Mouse (Mus musculus): ENCODE measurements around the gene Smap1.

Gene Smap1

GRCm38 (mm10) chr1:23920275-23920674 is 1.8 kb downstream of the Smap1 start:
- no peak for DNase-seq (ENCODE audit: low spot score in 2 of 2)

DNA sequence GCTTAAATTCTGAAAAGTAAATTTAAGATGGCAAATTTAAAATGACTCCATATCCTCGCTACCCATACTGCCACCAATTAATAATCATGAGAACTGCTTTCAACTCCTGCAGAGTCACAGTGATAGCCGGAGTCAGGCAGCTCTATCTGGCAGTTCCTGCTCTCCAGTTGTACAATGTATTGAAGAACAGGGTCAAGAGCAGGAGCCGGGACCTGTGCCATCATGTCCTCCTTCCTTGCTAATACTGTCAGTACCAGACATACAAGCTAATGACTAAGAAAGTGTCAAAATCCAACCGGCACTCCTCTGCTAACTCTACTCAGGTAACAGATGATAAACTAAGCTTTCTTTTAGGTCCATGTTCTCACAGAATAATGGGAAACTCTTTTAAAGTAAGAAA is 3.0 kb downstream of the Smap1 start:
- DNase-seq (ENCODE audit: low spot score in 2 of 2) = no peak

DNA sequence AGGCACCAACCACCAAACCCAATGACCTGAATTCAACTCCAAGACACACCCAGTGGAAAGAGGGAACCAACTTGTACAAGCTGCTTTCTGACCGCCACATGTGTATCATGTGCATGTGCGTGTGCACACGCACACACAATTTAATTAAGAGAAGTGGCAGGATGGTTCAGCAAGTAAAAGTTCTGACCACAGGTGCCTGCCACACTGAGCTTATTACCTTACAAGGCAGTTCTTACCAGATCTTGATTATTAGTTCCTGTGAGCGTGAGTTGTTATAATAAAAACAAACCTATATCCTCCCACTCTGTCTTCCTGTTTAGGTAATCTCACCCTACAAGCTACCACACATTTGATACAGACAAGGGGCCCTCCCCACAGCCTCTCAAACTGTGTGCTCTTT is 6.6 kb downstream of the Smap1 start:
- no peak for DNase-seq (ENCODE audit: low spot score in 2 of 2)

GRCm38 (mm10) chr1:23912988-23913387 is 9.1 kb downstream of the Smap1 start:
- no peak for DNase-seq (ENCODE audit: low spot score in 2 of 2)

DNA sequence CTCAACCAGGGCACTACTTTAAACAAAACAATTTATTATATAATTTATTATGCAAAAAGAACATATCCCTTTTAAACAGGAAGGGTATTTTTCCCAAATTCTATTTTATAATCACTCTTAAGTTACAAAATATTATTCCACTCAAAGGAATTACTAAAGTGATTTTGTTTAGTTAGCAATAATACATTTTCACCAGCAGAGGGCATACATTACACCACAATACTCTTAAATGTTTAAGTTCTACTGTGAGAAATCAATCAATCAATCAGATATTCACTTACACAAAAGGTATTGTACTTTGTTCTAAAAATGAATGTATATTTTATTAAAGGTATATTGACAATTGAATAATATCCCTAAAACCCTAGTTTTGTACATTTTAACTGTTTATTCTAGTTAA is 16.0 kb downstream of the Smap1 start:
- DNase-seq (ENCODE audit: low spot score in 2 of 2) = no peak

- no peak for DNase-seq (ENCODE audit: low spot score in 2 of 2)
Observed at GRCm38 (mm10) chr1:23903340-23903739, 18.8 kb downstream of the Smap1 start.

GRCm38 (mm10) chr1:23902736-23903135 is 19.4 kb downstream of the Smap1 start:
- no peak for DNase-seq (ENCODE audit: low spot score in 2 of 2)

DNA sequence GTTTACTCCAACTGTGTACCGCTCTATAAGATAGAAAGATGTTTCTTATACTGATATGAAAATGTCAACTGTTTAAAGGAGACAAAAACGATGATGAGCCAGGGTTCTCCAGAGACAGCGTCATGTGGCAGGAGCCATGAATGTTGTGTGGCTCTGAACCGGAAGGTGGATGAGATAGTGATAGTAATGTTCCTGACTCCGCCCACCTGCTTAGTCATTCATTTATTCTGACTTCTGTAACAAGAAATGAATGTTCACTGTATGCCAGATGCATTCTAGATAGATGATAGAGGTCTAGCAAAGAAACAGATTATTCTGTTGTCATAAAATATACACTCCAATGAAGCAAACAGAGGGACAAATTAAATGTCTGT is 22.5 kb downstream of the Smap1 start:
- DNase-seq (ENCODE audit: low spot score in 2 of 2) = no peak

DNA sequence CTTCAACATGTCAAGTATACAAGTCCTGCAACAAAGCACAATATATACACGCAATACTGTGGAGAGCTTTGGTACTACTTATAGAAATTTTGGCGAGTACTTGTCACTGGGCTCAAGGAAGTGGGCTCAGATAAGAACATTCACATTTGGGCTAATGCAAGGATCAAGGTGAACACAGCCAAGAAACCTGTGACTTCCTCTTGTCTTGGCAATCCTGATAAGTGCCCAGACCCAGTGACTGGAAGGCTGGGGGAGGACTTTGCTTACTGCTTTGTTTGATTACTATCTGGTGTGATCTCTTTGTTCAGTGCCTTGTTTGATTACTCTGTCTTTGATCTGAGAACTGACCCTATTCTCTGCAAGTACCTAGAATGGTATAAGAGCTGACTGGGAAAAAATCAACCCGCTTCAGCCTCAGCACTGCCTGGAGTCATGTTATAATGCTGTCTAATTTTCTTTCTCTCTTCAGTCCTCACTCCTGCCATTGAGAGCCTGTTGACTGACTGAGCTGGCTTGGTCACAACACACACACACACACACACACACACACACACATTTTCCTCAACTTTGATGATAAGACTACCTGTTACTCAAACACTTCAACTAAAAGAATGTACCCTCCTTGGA is 23.0 kb downstream of the Smap1 start:
- no peak for DNase-seq (ENCODE audit: low spot score in 2 of 2)

DNA sequence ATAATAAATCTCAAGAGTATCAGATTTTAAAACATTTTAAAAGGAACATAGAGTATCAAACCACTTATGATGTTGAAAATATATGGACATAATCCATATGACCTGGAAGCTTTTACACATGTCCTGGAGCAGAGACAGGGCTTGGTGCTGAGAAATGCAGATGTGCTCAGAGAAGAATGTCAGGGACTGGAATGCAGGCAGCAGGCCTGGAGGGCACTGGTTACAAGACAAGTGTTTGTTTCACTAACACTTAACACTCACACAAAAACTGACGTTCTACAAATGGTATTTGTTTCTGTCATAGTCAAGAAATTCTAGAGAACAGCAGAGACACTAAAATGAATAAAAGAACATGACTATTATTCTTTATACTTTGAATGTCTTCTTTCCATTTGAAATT is 30.0 kb downstream of the Smap1 start:
- DNase-seq (ENCODE audit: low spot score in 2 of 2) = no peak

DNA sequence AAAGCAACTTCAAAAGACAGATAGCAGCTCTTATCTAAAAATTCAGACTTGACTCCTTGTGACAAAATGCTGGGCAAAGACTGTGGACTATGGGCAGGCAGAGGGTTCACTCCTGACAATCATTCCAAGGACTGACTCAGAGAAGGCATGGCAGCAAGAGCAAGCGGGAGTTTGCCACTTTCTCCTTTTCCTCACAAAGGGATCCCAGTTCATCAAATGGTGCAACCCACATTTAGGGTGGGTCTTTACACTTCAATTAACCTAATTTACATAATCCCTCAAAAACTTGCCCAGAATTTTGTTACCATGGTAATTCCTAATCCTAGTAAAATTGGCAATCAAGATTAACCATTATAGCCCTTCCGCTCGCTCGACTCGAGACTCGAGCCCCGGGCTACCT is 37.2 kb downstream of the Smap1 start:
- DNase-seq (ENCODE audit: low spot score in 2 of 2) = no peak

- no peak for DNase-seq (ENCODE audit: low spot score in 2 of 2)
Observed at GRCm38 (mm10) chr1:23884087-23884668, 37.9 kb downstream of the Smap1 start.

DNA sequence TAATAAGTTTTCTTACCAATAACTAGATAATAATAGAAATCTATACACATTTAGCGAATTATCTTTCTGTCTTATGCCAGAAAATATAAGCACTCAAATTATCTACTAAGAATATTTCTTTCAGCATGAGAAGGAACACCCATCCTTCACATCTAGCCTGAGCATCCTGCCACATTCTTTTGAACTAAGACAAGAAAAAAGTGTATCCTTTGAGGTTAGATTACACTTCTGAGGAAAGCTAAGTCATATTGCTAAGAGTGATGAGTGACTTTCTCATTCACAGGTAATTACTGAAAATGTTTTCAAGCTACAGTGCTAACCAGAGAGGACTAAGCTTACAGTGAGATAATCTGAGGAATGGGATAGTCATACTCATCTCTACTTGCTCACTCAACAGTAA is 39.4 kb downstream of the Smap1 start:
- DNase-seq (ENCODE audit: low spot score in 2 of 2) = no peak

DNA sequence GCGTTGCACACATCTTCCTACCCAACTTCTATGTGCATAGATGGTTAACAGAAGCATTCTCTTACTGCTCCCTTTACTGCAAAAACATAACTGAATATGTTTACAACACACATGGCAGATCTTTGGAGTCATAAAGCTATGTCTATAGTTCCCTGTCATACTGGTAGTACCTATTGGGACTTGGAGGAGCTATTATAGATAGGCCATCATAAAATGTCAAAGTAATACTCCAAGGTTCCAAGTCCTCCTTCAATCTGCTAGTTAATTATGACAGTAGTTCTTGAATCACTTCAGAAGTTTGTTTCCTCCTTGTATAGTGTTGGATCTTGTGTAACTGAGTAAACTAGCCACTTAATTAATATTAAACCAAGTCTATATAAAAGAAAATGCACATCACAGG is 49.9 kb downstream of the Smap1 start:
- DNase-seq (ENCODE audit: low spot score in 2 of 2) = no peak

GRCm38 (mm10) chr1:23867350-23867862 is 54.7 kb downstream of the Smap1 start:
- no peak for DNase-seq (ENCODE audit: low spot score in 2 of 2)

DNA sequence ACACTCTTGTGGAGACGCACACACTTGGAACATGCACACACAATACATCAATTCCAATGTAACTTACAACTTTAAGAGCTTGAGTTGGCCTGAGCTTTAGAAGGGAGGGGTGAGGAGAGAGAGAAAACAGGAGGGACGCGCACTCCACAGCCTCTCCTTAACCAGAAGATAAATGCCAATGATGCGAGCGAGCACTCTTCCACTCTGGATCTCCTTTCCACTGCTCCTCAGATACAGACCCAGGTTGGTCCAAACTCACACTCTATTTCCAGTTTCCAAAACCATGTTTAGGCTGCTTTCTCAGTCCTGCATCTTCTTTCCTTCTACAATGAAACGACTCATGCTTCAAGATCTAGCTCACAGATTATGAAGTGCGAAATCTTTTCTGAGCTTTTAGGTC is 56.6 kb downstream of the Smap1 start:
- no peak for DNase-seq (ENCODE audit: low spot score in 2 of 2)

GRCm38 (mm10) chr1:23860944-23861343 is 61.2 kb downstream of the Smap1 start:
- no peak for DNase-seq (ENCODE audit: low spot score in 2 of 2)

DNA sequence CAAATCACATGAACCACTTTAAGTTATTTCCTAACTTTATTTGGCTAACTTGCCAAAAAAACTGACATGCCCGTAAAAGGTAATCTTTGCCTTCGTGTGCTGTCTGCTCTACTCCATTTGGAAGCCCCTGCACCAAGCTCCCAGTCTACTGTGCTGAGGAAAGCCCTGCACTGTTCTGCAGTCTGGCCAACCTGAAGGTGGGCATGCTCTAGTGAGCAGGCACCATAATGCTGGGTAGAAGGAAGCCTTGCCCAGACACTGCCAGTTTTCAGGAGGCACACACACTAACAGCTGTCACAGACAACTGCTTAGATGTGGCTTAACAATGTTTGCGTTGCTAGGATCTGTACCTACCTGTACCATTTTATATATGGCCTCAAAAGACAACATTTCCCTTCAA is 66.5 kb downstream of the Smap1 start:
- no peak for DNase-seq (ENCODE audit: low spot score in 2 of 2)

GRCm38 (mm10) chr1:23846044-23846680 is 76.0 kb downstream of the Smap1 start:
- DNase-seq (ENCODE audit: low spot score in 2 of 2) = peak; percentile 57 to 71

- no peak for DNase-seq (ENCODE audit: low spot score in 2 of 2)
Observed at GRCm38 (mm10) chr1:23845007-23845406, 77.1 kb downstream of the Smap1 start.

DNA sequence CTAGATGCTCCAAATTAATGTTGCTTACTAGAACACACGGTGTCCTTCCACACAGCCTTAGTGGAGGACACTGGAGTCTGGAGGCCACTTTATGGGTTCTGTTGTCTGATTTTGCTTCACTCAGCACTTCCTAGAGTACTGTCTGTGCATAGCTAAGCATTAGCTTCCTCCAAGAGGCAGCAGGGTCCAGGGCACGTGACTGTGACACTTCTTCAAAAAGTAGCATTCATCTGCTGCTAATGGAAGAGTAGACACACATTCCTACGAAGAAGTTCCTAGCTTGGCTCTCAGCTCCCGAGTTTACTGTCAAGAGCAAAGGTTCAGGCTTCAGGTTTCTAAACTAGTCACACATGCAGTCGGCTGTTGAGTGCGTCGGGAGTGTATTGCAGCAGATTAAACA is 78.3 kb downstream of the Smap1 start:
- no peak for DNase-seq (ENCODE audit: low spot score in 2 of 2)

- no peak for DNase-seq (ENCODE audit: low spot score in 2 of 2)
Observed at GRCm38 (mm10) chr1:23842629-23843028, 79.5 kb downstream of the Smap1 start.

DNA sequence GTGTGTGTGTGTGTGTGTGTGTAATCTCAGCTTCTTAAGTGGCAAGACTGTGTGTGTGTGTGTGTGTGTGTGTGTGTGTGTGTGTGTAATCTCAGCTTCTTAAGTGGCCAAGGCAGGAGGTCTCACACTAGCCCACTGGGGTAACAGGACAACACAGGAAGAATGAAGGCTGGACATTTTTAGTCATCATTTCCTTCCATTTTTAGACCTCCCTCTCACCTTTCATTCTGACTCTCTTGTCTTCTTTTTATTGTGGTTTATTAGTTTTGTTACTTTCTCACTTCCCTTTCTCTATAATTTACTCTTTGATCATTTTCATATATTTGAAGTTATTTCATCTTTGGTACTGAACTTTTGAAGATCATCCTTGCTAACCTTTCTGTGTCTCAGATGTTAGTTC is 81.2 kb downstream of the Smap1 start:
- DNase-seq (ENCODE audit: low spot score in 2 of 2) = no peak

All from right cerebral cortex, postnatal 10 days (tissue).